Mouse (Mus musculus) mesoderm, embryonic 11.5 days (tissue): ENCODE measurements around the gene Cd40.

ENCODE experiments used
- DNase-seq: peaks from one replicate; pipeline ENCODE4 v3.0.0-alpha.2; 2012; ENCODE audit warnings: low read depth, low spot score

Cd40 gene

GRCm38 (mm10) chr2:165056377-165057085, 1.1 kb downstream of the Cd40 start:
- DNase-seq, result no peak

DNA sequence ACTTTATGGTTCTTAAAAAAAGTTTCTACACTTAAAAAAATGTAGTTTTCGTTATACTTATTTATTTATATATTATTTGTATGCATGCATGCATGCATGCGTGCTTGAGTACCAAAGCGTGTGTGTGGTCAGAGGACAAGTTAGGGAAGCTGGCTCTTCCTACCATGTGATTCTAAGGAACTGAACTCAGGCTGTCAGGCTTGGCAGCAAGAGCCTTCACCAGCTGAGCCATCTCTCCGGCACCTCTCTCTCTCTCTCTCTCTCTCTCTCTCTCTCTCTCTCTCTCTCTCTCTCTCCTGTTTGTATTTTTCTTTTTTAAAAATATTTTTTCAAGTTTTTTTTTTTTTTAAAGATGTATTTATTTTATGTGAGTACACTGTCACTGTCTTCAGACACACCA, 4.5 kb downstream of the Cd40 start:
- DNase-seq, result no peak

GRCm38 (mm10) chr2:165061638-165062433, 6.4 kb downstream of the Cd40 start:
- DNase-seq, result no peak

- DNase-seq, result no peak
Measured at GRCm38 (mm10) chr2:165064489-165064888, 9.1 kb downstream of the Cd40 start.

DNA sequence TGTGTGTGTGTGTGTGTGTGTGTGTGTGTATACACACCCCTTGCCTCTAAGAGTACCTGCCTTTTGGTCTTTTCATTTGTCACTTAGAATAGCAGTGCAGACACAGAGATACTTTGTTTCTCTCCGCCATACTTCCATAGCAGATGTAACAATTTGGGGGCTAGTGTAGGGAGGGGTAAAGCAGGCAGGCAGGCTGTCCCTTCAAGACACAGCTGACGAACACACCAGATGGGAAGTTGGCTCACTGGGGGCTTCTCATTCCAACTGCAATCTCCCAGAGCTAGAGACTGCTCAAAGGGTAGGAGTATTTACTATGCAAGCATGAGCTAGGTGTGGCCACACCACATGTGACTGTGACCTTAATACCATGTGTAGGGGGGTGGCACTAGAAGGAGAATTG, 13.4 kb downstream of the Cd40 start:
- no peak for DNase-seq

DNA sequence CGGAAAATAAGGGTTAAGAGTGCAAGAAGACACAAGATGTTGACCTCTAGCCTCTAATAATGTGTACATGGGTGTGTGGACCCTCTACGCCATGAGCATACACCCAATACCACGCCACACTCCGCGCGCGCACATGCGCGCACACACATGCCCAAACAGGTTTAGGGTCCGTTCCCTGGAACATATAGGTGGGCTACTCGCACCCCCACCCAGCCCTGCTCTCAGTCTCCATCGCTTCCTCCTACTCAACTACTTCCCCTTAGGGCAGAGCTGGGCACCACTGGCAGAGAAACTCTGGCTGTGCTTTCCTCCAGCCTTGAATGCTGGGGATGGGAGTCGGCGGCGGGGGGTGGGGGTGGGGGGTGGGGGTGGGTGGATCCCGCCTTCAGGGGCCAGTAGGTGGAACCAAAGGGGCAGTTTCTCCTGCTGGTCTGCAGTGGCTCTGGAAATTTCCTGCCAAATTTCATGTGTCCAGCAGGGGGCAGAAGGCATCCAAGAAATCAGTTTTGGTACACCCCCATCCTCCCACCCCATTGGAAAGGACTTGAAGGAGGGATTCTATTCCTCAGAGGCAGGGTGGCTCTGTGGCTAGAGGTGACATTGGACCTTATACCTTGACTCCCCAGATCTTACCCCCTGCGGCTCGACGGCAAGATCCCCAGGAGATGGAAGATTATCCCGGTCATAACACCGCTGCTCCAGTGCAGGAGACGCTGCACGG, 14.8 kb downstream of the Cd40 start:
- peak; percentile 82 for DNase-seq

DNA sequence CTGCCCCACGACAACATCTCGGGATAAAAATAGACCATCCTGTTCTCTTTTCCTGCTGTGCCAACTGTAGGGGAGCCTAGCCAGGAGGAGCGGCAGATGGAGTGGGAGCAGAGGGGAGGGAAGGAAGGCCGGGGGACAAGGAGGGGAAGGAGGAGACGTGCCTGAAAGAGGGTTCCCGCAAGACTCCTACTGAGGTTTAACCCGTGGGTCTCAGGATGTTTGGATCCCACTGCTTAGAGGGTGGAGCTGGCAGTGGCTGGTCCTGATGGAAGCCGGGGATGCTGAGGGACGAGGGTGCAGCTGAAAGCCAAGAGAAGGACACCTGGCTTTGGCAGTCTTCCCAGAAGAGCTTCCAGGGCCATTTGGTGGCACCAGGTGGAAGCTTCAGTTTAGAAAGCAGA, 18.0 kb downstream of the Cd40 start:
- DNase-seq, result no peak

DNA sequence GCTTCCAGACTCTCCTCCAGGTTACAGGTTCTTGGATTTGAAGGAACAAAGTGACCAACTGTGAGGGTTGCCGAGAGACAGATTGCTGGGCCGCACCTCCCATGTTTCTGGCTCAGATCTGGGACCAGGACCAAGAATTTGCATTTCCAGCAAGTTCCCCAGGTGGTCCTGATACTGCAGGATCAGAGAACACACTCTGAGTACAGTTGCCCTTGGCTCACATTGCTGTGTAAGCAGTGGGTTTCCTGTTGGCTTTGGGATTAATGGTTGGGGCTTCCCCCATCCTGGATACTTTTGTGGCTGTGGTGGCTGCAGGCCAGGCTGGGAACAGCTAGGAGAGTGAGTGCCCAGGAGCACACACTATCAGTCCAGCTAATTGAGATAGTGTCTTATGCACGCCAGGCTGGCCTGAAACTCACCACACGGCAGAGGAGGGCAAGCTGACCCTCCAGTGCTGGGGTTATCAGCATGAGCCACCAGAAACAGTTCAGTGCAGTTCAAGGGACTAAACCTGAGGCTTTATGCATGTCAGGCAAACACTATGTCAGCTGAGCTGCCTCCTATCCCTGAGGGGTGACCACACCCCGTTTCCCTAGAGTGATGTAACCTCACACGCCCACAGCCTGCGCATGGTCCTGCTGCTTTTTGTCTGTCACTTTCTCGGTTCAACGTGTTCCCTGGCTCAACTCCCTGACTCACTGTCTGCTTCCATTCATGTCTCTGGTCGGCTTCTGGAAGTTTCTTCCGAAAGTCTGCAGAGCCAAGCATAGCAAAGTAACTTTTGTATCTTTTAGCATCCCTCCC, 18.9 kb downstream of the Cd40 start:
- DNase-seq, result no peak

GRCm38 (mm10) chr2:165074937-165075336, 19.5 kb downstream of the Cd40 start:
- peak; percentile 82 for DNase-seq

GRCm38 (mm10) chr2:165077055-165077454, 21.6 kb downstream of the Cd40 start:
- no peak for DNase-seq

GRCm38 (mm10) chr2:165078045-165078444, 22.6 kb downstream of the Cd40 start:
- DNase-seq, result no peak

- no peak for DNase-seq
Measured at GRCm38 (mm10) chr2:165078605-165079004, 23.2 kb downstream of the Cd40 start.

- DNase-seq, result no peak
Measured at GRCm38 (mm10) chr2:165080657-165081056, 25.2 kb downstream of the Cd40 start.

DNA sequence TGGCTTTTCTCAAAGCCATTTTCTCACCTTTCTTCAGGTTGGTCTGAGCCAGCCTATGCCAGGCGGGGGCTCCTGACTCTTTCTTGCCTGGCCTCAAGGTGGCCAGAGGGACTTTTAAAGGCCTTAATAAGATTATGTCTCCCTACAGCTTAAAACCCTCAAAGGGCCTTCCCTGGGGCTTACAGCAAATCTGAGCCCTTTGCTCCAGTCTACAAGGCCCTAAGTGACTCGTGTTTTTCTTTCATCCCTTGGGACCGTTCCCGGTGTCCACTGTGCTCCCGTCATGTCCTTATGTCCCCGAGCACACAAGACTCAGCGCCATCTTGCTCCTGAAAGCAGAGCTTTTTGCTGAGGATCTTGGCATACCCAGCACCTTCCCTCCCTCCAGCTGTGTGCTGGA, 25.8 kb downstream of the Cd40 start:
- no peak for DNase-seq

- no peak for DNase-seq
Measured at GRCm38 (mm10) chr2:165086634-165087033, 31.2 kb downstream of the Cd40 start.

DNA sequence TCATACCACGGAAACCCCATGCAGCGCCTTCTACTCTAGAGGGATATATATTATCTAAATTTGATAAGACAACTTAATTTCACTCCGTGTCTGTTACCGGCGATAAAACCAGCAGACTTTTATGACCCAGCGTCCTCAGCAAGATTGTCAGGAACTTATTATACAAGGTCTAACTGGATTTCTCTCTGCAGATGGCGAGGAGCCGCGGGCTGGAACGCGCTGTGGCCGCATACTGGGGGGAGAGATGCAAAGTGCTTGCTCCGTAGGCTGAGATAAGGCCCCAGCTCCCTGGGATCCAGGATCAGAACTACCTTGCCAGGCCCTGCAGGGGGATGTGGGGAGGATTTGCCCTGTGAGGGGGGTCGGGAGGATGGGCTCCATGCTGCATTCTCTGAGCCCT, 34.0 kb downstream of the Cd40 start:
- no peak for DNase-seq

GRCm38 (mm10) chr2:165090650-165091049, 35.2 kb downstream of the Cd40 start, which contains the start of gene 1700025C18Rik:
1700025C18Rik (minus strand) TSS chr2:165090750.
- DNase-seq, result no peak

- DNase-seq, result no peak
Measured at GRCm38 (mm10) chr2:165091433-165091965, 36.1 kb downstream of the Cd40 start.

GRCm38 (mm10) chr2:165092393-165092792, 37.0 kb downstream of the Cd40 start:
- DNase-seq, result no peak

GRCm38 (mm10) chr2:165096367-165096766, 40.9 kb downstream of the Cd40 start:
- DNase-seq, result no peak

GRCm38 (mm10) chr2:165098861-165099260, 43.4 kb downstream of the Cd40 start:
- DNase-seq, result no peak
